Mouse (Mus musculus) lung, adult 2 months (tissue): ENCODE measurements around the gene Cdkal1.

Experiments
- CTCF ChIP-seq: fragments of 200-500 bp; IDR thresholded peaks from 2 replicates; pipeline ENCODE4 v1.5.1; 2011; ENCODE audit warnings: mild to moderate bottlenecking, low read length, control low read depth; ENCODE audit not compliant: insufficient read depth
- POLR2A ChIP-seq: fragments of 200-500 bp; IDR thresholded peaks from 2 replicates; pipeline ENCODE4 v1.6.1; 2011; ENCODE audit warnings: low read depth, mild to moderate bottlenecking, control low read depth, low read length, borderline replicate concordance; ENCODE audit errors: extremely low read depth

GRCm38 (mm10) chr13:29824797-29825196, 30.7 kb downstream of the Cdkal1 start:
- no peak for TF ChIP-seq CTCF
- TF ChIP-seq POLR2A: no peak
